Mouse (Mus musculus): ENCODE measurements around the gene Ift43. TPM values are rescaled to one million over a fixed set of nuclear protein-coding genes. Genes with fewer than 3 reads are reported as not detected.

Gene Ift43
- polyA plus RNA-seq, 1 experiment from 2014 or later: 6.6 TPM

Other genes starting within 250 kb of the Ift43 start
- 2.0 and 2.4 TPM in 2 replicates for gene Tgfb3, start 3.5 kb upstream of the Ift43 start, polyA plus RNA-seq (2015; fragmentation: Nextera tagmentation; extraction: Ambion mirVana)
- gene Gpatch2l, start 159.3 kb downstream of the Ift43 start, polyA plus RNA-seq (2015; fragmentation: Nextera tagmentation; extraction: Ambion mirVana): 5.3 and 5.4 TPM in 2 replicates